Mouse (Mus musculus) heart, adult 8-10 months (tissue): ENCODE data around the gene Lama4. TPM values are rescaled to one million over a fixed set of nuclear protein-coding genes. Genes with fewer than 3 reads are reported as not detected.

Source experiments
- DNase-seq: peaks from one replicate; pipeline ENCODE4 v3.0.0; 2022; ENCODE audit warnings: low spot score
- total RNA-seq, 4 experiments: library from RNA; stranded (reverse); gene quantifications; 2 replicates each; pipeline ENCODE4 v1.2.4; 2022

Lama4 gene
- total RNA-seq, 4 experiments from 2014 or later = 42.0 to 57.9 (median 52.5) TPM

GRCm38 (mm10) chr10:39157321-39157720 is 192.0 kb downstream of the Lama4 start:
- DNase-seq = no peak

GRCm38 (mm10) chr10:39158306-39158705 is 193.0 kb downstream of the Lama4 start:
- no peak for DNase-seq

Other genes starting within 250 kb of the Lama4 start
- gene Rfpl4b, start 143.7 kb upstream of the Lama4 start, total RNA-seq = not detected
- 10 to 100 TPM in 2 of 4 experiments, 1 to 10 TPM in 2; 6.2 to 10.7 (median 9.3) TPM for gene Fam229b, start 168.4 kb downstream of the Lama4 start, total RNA-seq
- 1 to 10 TPM in 2 of 4 experiments, under 1 TPM in 2; 0.73 to 1.3 (median 0.96) TPM for gene Tube1, start 168.5 kb downstream of the Lama4 start, total RNA-seq
- gene Ccn6, start 198.3 kb downstream of the Lama4 start, total RNA-seq = not detected